Comparison of ENCODE assay signal across 20 mouse cellular contexts in the genomic region with DNA sequence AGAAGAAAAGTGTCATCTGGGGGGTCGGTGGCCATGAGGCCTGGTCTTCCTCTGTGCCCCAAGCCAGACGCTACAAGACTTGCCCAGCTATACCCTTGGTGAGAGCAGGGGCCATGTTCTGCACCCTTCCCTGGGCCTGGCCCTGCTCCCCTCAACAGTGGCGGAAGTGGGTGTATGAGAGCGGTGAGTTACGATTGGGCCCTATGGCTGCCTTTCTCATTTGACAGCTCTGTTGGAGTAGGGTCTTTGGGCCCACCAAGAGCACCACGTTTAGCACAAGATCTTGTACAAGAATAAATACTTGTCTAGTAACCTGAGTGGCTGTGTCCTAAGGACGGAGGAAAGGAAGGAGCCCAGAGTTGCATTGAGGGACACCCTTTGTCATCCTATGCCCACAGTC. TPM values are rescaled to one million over a fixed set of nuclear protein-coding genes. Genes with fewer than 3 reads are reported as not detected.
"Had no signal": no experiment of that assay in that cellular context is flagged by ENCODE, and none has a peak within 500 bp of the region (broad histone marks: within the 10 kb centered on the region; RNA-seq: fewer than 3 reads in every experiment).

No protein-coding gene starts in this region.

- DNase-seq: retina, postnatal 1 day; right cerebral cortex, adult 18-20 months; right cerebral cortex, postnatal 14 days; right cerebral cortex, postnatal 25 days; right cerebral cortex, postnatal 4 days; spleen, adult 18-20 months; thymus, adult 18-20 months; thymus, adult 2 months; thymus, postnatal 14 days; thymus, postnatal 25 days; thymus, postnatal 36 days; thymus, postnatal 4 days had no signal

- H3K4me2 ChIP-seq: neural tube, embryonic 13.5 days; neural tube, embryonic 15.5 days; stomach, embryonic 15.5 days had no signal

- H3K36me3 ChIP-seq: stomach, embryonic 15.5 days had no signal

- H3K9ac ChIP-seq: neural tube, embryonic 13.5 days; neural tube, embryonic 15.5 days; stomach, embryonic 15.5 days had no signal

- H3K27me3 ChIP-seq: neural tube, embryonic 13.5 days; neural tube, embryonic 15.5 days; stomach, embryonic 15.5 days had no signal

- H3K27ac ChIP-seq: neural tube, embryonic 13.5 days; neural tube, embryonic 15.5 days; stomach, embryonic 15.5 days; stomach, postnatal 0 days had no signal

- H3K4me3 ChIP-seq: neural tube, embryonic 13.5 days; neural tube, embryonic 15.5 days; stomach, embryonic 15.5 days had no signal

- H3K9me3 ChIP-seq: neural tube, embryonic 13.5 days; neural tube, embryonic 15.5 days; stomach, embryonic 15.5 days had no signal

RNA-seq across cellular contexts. Expression of a gene that starts 2.6 kb away (rescaled TPM):
- polyA plus RNA-seq: testis, adult 2 months had no signal

RNA-seq across cellular contexts. Expression of a gene that starts 30.6 kb away (rescaled TPM):
- total RNA-seq: neutrophil, adult 5-6 weeks had no signal
- polyA plus RNA-seq: neural tube, embryonic 13.5 days; neural tube, embryonic 14.5 days; neural tube, embryonic 15.5 days; spleen, adult 2 months had no signal
